Mouse (Mus musculus): Measurements from ENCODE around the gene Gm42906. TPM values are rescaled to one million over a fixed set of nuclear protein-coding genes. Genes with fewer than 3 reads are reported as not detected.
A peak's percentile ranks its signal among the peaks of the same experiment; 100 is the strongest.

The Gm42906 gene
- polyA plus RNA-seq, 1 experiment: not detected

DNA sequence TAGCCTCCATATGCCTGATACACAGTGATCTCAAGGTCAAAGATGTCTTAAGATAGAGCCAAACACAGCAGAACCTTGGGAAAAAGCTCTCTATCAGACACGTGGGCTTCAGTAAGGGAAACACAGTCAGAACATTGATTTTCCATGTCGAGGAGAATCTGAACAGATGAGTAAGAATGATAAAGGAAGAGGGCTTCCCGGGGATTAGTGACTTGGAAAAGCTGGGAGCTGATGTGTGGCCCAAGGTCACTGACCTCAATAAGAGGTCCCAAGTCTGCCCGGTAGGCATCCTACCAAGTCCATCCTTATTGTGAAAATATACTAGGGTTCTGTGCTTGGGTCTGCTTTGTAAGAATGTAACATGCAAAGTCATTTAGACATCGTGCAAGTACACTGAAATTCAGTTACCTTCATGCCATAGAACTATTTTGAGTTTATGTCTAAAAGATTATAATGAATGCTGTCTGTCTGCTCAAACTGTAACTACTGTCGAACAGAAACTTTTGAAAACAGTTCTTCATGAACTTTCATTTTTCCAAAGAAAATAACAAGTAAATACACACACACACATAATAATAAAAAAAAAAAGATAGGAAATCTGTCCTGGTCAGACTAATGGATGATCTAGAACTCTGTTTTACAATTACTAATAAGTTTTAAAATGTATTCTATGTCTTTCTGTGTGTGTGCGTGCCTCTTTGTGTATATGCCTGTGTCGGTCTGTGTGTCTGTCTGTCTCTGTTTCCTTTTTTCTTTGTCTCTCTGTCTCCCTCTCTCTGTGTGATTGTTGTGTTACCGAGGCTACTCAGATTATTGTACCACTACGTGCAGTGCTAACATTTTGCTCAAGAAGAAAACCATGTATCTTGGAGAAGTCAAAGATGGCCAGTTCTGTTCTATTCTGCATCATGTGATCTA, 322.6 kb downstream of the Gm42906 start:
- TF ChIP-seq CTCF (IDR thresholded peaks at IDR 0.05; ENCODE audit: extremely low read depth, insufficient read depth, low read length) (no peak), POLR2A (IDR thresholded peaks at IDR 0.05; ENCODE audit: extremely low read depth, insufficient read depth, low read length) (no peak)

DNA sequence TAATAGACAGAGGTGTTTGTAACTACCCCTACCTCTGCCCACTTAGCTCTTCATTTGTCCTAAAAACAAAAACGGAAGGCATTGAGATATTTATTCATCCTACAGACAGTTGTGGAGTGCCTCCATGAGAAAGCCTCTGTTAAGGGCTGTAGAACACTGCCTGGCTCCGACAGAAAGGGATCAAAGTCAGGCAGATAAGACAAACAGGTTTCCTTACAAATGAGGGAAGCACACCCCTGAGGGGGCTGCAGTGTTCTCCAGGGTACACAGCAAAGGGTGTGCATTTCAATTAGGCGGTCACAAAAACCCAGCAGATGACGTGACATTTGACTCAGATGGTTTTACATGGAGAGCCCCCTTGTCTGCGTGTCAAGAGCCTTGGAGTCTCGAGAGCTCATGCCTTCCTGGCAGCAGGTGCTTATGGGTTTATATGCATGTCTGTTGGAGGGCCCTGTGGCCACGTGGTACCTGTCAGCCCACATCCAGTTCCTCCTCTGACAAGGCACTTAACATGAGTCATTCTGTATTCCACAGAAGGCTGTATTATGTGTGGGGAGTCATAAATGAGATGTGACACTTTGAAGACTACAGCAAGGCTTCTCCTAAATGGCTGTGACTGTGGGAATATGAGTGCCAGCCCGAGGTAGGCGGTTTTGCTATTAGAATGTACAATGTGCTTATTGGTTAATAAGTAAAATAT, 323.5 kb downstream of the Gm42906 start:
- Histone ChIP-seq H3K4me3 (ENCODE audit: insufficient read depth, low read length) (no peak overlapping the region), H3K27ac (ENCODE audit: insufficient read depth, low read length) (no peak overlapping the region), H3K4me1 (ENCODE audit: control insufficient read depth, insufficient read depth, low read length) (peaks cover 2% of the 10 kb centered on the region; the same call in 1 of the 2 replicates)
- TF ChIP-seq POLR2A (IDR thresholded peaks at IDR 0.05; ENCODE audit: extremely low read depth, insufficient read depth, low read length): no peak
- TF ChIP-seq CTCF (IDR thresholded peaks at IDR 0.05; ENCODE audit: extremely low read depth, insufficient read depth, low read length): no peak

More for the DNA sequence above, 322.6 kb downstream of the Gm42906 start:
- peaks cover 2% of the 10 kb centered on the region; the same call in 1 of the 2 replicates for H3K4me1 ChIP-seq (ENCODE audit: control insufficient read depth, insufficient read depth, low read length)
- no peak overlapping the region for H3K27ac ChIP-seq (ENCODE audit: insufficient read depth, low read length)
- H3K4me3 ChIP-seq (ENCODE audit: insufficient read depth, low read length): no peak overlapping the region

DNA sequence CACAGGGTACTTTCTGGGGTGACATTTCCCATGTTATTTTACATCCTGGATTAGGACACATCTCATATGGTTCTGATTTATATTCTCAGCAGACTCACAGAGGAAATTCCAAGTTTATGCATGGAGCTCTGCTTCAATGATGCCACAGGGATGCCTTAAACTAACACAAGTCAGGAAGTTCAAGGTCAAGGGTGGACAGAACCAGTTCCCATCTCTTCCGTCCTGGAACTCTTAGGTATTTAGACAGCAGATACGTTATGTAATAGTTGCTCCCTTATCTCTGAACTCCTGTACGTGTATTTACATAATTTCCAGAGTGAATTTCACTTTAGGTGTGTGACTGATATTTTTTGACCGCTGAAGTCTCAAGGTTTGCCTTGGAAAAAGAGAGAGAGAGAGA, 324.7 kb downstream of the Gm42906 start:
- no peak overlapping the region for H3K27ac ChIP-seq (ENCODE audit: insufficient read depth, low read length)
- no peak overlapping the region for H3K4me3 ChIP-seq (ENCODE audit: insufficient read depth, low read length)
- 0 out of 2 replicates have a peak, but pooled peaks cover 2% of the 10 kb centered on the region for H3K4me1 ChIP-seq (ENCODE audit: control insufficient read depth, insufficient read depth, low read length)
- no peak for TF ChIP-seq POLR2A (IDR thresholded peaks at IDR 0.05; ENCODE audit: extremely low read depth, insufficient read depth, low read length)
- no peak for TF ChIP-seq CTCF (IDR thresholded peaks at IDR 0.05; ENCODE audit: extremely low read depth, insufficient read depth, low read length)

DNA sequence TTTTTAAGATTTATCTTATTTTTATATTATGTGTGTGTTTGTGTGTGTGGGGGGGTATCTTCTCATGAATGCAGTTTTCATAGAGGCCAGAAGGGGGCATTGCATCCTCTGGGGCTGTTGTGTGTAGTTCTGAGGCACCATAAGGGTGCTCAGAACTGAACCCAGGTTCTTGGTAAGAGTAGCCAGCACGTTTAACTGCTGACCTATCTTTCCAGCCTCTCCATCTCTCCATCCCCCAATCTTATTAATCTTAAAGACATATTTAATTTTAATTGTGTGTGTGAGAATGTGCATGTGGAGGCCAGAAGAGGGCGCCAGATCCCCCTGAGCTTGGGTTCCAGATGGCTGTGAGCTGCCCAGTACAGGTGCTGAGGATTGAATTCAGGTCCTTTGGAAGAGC, 325.7 kb downstream of the Gm42906 start:
- TF ChIP-seq POLR2A (IDR thresholded peaks at IDR 0.05; ENCODE audit: extremely low read depth, insufficient read depth, low read length) (no peak), CTCF (IDR thresholded peaks at IDR 0.05; ENCODE audit: extremely low read depth, insufficient read depth, low read length) (peak; percentile 2; the same call in 1 of the 2 replicates)
- Histone ChIP-seq H3K4me3 (ENCODE audit: insufficient read depth, low read length) (no peak overlapping the region), H3K4me1 (ENCODE audit: control insufficient read depth, insufficient read depth, low read length) (no peaks in the 10 kb centered on the region), H3K27ac (ENCODE audit: insufficient read depth, low read length) (no peak overlapping the region)

DNA sequence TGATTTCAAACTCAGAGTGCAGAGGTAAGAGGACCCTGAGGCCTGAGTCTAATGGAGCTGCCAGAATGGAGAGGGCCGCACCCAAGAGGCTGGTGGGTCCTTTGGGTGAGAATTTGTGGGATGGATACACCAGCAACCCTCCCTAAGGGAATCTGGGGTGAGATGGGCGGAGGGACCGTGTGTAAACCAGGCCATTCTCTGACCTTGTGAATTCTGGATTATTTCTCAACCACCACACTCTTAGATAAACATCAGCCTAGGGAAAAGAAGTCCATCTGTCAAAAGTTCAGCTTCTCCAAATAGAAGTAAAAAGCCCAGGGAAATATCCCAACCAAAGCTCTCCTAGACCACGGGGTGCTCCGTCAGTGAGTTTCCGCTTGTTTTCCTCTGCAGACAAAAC, 332.0 kb downstream of the Gm42906 start:
- H3K4me1 ChIP-seq (ENCODE audit: control insufficient read depth, insufficient read depth, low read length): no peaks in the 10 kb centered on the region; the same call in 1 of the 2 replicates
- H3K27ac ChIP-seq (ENCODE audit: insufficient read depth, low read length): no peak overlapping the region
- TF ChIP-seq POLR2A (IDR thresholded peaks at IDR 0.05; ENCODE audit: extremely low read depth, insufficient read depth, low read length) (no peak), CTCF (IDR thresholded peaks at IDR 0.05; ENCODE audit: extremely low read depth, insufficient read depth, low read length) (no peak)
- H3K4me3 ChIP-seq (ENCODE audit: insufficient read depth, low read length): no peak overlapping the region

GRCm38 (mm10) chr5:151092886-151093665, 334.9 kb downstream of the Gm42906 start:
- Histone ChIP-seq H3K4me3 (ENCODE audit: insufficient read depth, low read length) (no peak overlapping the region), H3K4me1 (ENCODE audit: control insufficient read depth, insufficient read depth, low read length) (no peaks in the 10 kb centered on the region; the same call in 1 of the 2 replicates), H3K27ac (ENCODE audit: insufficient read depth, low read length) (no peak overlapping the region)
- TF ChIP-seq POLR2A (IDR thresholded peaks at IDR 0.05; ENCODE audit: extremely low read depth, insufficient read depth, low read length): no peak
- no peak for TF ChIP-seq CTCF (IDR thresholded peaks at IDR 0.05; ENCODE audit: extremely low read depth, insufficient read depth, low read length)

- peaks cover 2% of the 10 kb centered on the region; the same call in 1 of the 2 replicates for H3K4me1 ChIP-seq (ENCODE audit: control insufficient read depth, insufficient read depth, low read length)
- TF ChIP-seq CTCF (IDR thresholded peaks at IDR 0.05; ENCODE audit: extremely low read depth, insufficient read depth, low read length) (no peak), POLR2A (IDR thresholded peaks at IDR 0.05; ENCODE audit: extremely low read depth, insufficient read depth, low read length) (no peak)
Measured at GRCm38 (mm10) chr5:151090996-151091395, 337.0 kb downstream of the Gm42906 start.

GRCm38 (mm10) chr5:151089201-151089600, 338.8 kb downstream of the Gm42906 start:
- H3K4me3 ChIP-seq (ENCODE audit: insufficient read depth, low read length): no peak overlapping the region
- H3K27ac ChIP-seq (ENCODE audit: insufficient read depth, low read length): no peak overlapping the region
- H3K4me1 ChIP-seq (ENCODE audit: control insufficient read depth, insufficient read depth, low read length): 0 out of 2 replicates have a peak, but pooled peaks cover 2% of the 10 kb centered on the region
- TF ChIP-seq CTCF (IDR thresholded peaks at IDR 0.05; ENCODE audit: extremely low read depth, insufficient read depth, low read length) (no peak), POLR2A (IDR thresholded peaks at IDR 0.05; ENCODE audit: extremely low read depth, insufficient read depth, low read length) (no peak)

More at GRCm38 (mm10) chr5:151090996-151091395, 337.0 kb downstream of the Gm42906 start:
- Histone ChIP-seq H3K27ac (ENCODE audit: insufficient read depth, low read length) (no peak overlapping the region), H3K4me3 (ENCODE audit: insufficient read depth, low read length) (no peak overlapping the region)
